Comparison of ENCODE assay signal across 1 mouse cellular context in the genomic region with DNA sequence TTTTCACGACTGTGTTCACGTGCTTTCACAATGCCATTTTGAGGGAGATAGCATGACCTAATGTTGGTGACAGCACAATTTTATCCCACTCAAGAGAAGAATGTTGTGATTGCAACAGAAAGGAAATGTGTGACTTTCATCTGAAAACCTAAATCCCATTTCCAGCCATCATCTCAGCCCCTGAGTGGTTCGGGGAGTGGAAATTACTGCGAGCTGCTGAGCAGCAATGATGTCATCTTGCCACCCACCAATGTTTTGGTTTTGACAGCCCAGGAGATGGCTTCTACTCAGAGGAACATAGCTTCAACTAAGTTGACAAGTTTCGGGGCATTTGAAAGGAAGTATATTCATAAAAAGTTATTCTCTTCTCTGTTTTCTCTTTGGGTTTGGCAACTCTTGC.
TF ChIP-seq lines count a peak whose summit lies in the region.

No protein-coding gene starts in this region.

TF ChIP-seq in CH12.LX, 34 proteins besides CTCF, POLR2A, EP300 and RAD21 (continued from another document):
- TF ChIP-seq JUN (IDR thresholded peaks at IDR 0.05; ENCODE audit: insufficient read depth, low read depth, low read length): peak; percentile 67
